ENCODE assay signal across 17 mouse cellular contexts in genomic region chr19:60513431-60513830, GRCm38 (mm10). TPM values are rescaled to one million over a fixed set of nuclear protein-coding genes. Genes with fewer than 3 reads are reported as not detected.
DNase-seq lines count a peak whose midpoint lies in the region; ATAC-seq and TF ChIP-seq lines count a peak whose summit lies in the region.
"Had no signal": no experiment of that assay in that cellular context is flagged by ENCODE, and none has a peak within 500 bp of the region (broad histone marks: within the 10 kb centered on the region; RNA-seq: fewer than 3 reads in every experiment).

No protein-coding gene starts in this region.

- H3K4me3 ChIP-seq in kidney, postnatal 0 days (replicated peaks; ENCODE audit: low read depth, low read length), result no peak overlapping the region
- H3K4me3 ChIP-seq: erythroblast, embryonic 14.5 days; limb, embryonic 12.5 days; myocyte had no signal

- no peak for ATAC-seq in kidney, postnatal 0 days (replicated peaks; ENCODE audit: low FRiP score, low read depth)
- no peak for ATAC-seq in erythroblast, adult 5-6 weeks (replicated peaks; ENCODE audit: low FRiP score, poor library complexity, severe bottlenecking)
- ATAC-seq: hindbrain, embryonic 16.5 days had no signal

- H3K27ac ChIP-seq in kidney, postnatal 0 days, result no peak overlapping the region
- H3K27ac ChIP-seq: limb, embryonic 12.5 days had no signal

- no peaks in the 10 kb centered on the region for H3K4me1 ChIP-seq in kidney, postnatal 0 days (replicated peaks; ENCODE audit: insufficient read depth, low read length)
- H3K4me1 ChIP-seq: limb, embryonic 12.5 days had no signal

- no peaks in the 10 kb centered on the region for H3K27me3 ChIP-seq in kidney, postnatal 0 days (ENCODE audit: insufficient read depth, low read length)
- H3K27me3 ChIP-seq: limb, embryonic 12.5 days had no signal

- DNase-seq in kidney, postnatal 0 days (ENCODE audit: low spot score), result no peak
- DNase-seq in kidney, postnatal 10 days, result no peak
- DNase-seq in right cerebral cortex, postnatal 14 days, result peak; percentile 20
- no peak for DNase-seq in right cerebral cortex, postnatal 36 days (ENCODE audit: low spot score in 2 of 2)
- DNase-seq in adrenal gland, postnatal 25 days, result peak; percentile 18
- no peak for DNase-seq in thymus, postnatal 10 days (ENCODE audit: low spot score in 2 of 2)
- DNase-seq: cerebellum, postnatal 25 days; kidney, postnatal 25 days; thymus, postnatal 36 days had no signal

- no peaks in the 10 kb centered on the region for H3K9me3 ChIP-seq in kidney, postnatal 0 days (replicated peaks; ENCODE audit: low read length)
- H3K9me3 ChIP-seq: limb, embryonic 12.5 days had no signal

- no peaks in the 10 kb centered on the region for H3K36me3 ChIP-seq in kidney, postnatal 0 days (ENCODE audit: insufficient read depth, low read length)
- H3K36me3 ChIP-seq: limb, embryonic 12.5 days had no signal

- H3K9ac ChIP-seq in kidney, postnatal 0 days (ENCODE audit: low read depth, low read length), result no peak overlapping the region
- H3K9ac ChIP-seq: limb, embryonic 12.5 days had no signal

- 54% methylated on average over 3 of the region's 3 CpGs for WGBS in kidney, postnatal 0 days

- H3K4me2 ChIP-seq in kidney, postnatal 0 days (ENCODE audit: low read length), result no peak overlapping the region
- H3K4me2 ChIP-seq: limb, embryonic 12.5 days had no signal

- peak; percentile 16; the same call in 1 of the 2 replicates for TF ChIP-seq CTCF in kidney, postnatal 0 days (IDR thresholded peaks at IDR 0.05; ENCODE audit: low read depth)

RNA-seq across cellular contexts. Expression of gene Prlhr, which starts 45.3 kb away (rescaled TPM):
- not detected in 2 replicates for polyA plus RNA-seq in kidney, postnatal 0 days (2015; fragmentation: Nextera tagmentation; extraction: Ambion mirVana)
- total RNA-seq in adrenal gland, postnatal 25 days (2021), result 0.73 TPM in 1 of 2 replicates, not detected in the other
- not detected in 2 replicates for total RNA-seq in erythroblast, adult 5-6 weeks (2015; ENCODE audit: low replicate concordance)
- not detected in 2 replicates for total RNA-seq in erythroblast, adult 5-6 weeks (2017; ENCODE audit: low replicate concordance)
- total RNA-seq: ES-E14; megakaryocyte progenitor cell, adult 5-6 weeks had no signal
- polyA plus RNA-seq: erythroblast, embryonic 14.5 days; heart, embryonic 14.5 days; limb, embryonic 12.5 days; myocyte had no signal

Comparison
In these comparisons a context has a peak if more than half of its experiments do, and no peak if none do; other contexts are left out.
1. DNase-seq: peak in right cerebral cortex, postnatal 14 days (single experiment) and adrenal gland, postnatal 25 days (single experiment); none in kidney, postnatal 0 days (single experiment), kidney, postnatal 10 days (single experiment), right cerebral cortex, postnatal 36 days (0 of 2) and thymus, postnatal 10 days (0 of 2).